Mouse (Mus musculus): ENCODE measurements around the gene Map4k1. TPM values are rescaled to one million over a fixed set of nuclear protein-coding genes. Genes with fewer than 3 reads are reported as not detected.

The Map4k1 gene
- polyA plus RNA-seq, 1 experiment: 58.8 TPM

GRCm38 (mm10) chr7:28950346-28951037, 31.4 kb upstream of the Map4k1 start:
- no peak overlapping the region for H3K4me3 ChIP-seq (ENCODE audit: control insufficient read depth, low read depth, low read length)
- H3K27ac ChIP-seq (ENCODE audit: control insufficient read depth, insufficient read depth, low read depth, low read length): no peak overlapping the region
- H3K36me3 ChIP-seq (ENCODE audit: control insufficient read depth, insufficient read depth, low read length): no peaks in the 10 kb centered on the region
- H3K4me1 ChIP-seq (ENCODE audit: control insufficient read depth, insufficient read depth, low read length): no peaks in the 10 kb centered on the region
- TF ChIP-seq CTCF (IDR thresholded peaks at IDR 0.05; ENCODE audit: control insufficient read depth, insufficient read depth, insufficient replicate concordance, low read depth, low read length) (no peak), POLR2A (IDR thresholded peaks at IDR 0.05; ENCODE audit: control insufficient read depth, low read depth, low read length) (no peak)
- no peaks in the 10 kb centered on the region for H3K27me3 ChIP-seq (ENCODE audit: control insufficient read depth, insufficient read depth, low read length)

DNA sequence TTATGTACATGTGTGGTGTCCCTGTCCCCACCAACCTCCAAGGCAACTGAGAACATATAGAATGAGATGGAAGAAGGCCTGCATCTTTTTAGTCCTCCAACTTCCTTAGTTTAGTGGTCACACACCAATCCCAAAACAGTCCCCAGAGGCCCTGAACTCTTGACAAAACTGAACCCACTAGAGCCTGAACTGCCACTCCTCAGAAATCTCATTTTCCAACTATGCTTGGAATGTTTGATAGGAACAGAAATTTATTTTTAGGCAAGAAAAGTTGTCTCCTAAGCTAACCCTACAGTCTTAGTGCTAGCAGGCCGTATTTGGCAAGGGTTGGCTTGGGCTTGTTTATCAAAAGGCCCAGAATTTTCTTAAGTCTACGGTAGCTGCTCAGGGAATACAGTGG, 30.1 kb upstream of the Map4k1 start:
- no peak overlapping the region for H3K4me3 ChIP-seq (ENCODE audit: control insufficient read depth, low read depth, low read length)
- H3K27me3 ChIP-seq (ENCODE audit: control insufficient read depth, insufficient read depth, low read length): no peaks in the 10 kb centered on the region
- no peak overlapping the region for H3K27ac ChIP-seq (ENCODE audit: control insufficient read depth, insufficient read depth, low read depth, low read length)
- no peaks in the 10 kb centered on the region for H3K4me1 ChIP-seq (ENCODE audit: control insufficient read depth, insufficient read depth, low read length)
- H3K36me3 ChIP-seq (ENCODE audit: control insufficient read depth, insufficient read depth, low read length): no peaks in the 10 kb centered on the region
- TF ChIP-seq POLR2A (IDR thresholded peaks at IDR 0.05; ENCODE audit: control insufficient read depth, low read depth, low read length): no peak

DNA sequence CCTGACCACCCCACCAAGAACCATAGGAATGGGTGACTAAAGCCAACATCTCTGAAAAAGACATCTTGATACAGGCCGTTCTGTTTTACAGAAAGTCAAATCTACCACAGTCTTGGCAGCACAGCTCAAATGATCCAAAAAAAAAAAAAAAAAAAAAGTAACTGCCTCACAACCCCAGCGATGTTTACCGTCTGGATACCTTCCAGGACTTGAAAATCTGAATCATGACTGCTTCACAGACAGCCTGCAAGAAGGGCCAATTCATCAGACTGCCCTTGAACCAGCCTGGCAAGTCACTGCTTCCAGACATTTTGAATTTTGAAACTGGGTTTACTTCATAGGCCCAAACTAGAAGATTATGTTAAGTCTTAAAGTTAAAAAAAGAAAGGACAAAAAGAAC, 29.1 kb upstream of the Map4k1 start:
- Histone ChIP-seq H3K4me1 (ENCODE audit: control insufficient read depth, insufficient read depth, low read length) (no peaks in the 10 kb centered on the region), H3K36me3 (ENCODE audit: control insufficient read depth, insufficient read depth, low read length) (no peaks in the 10 kb centered on the region), H3K27me3 (ENCODE audit: control insufficient read depth, insufficient read depth, low read length) (no peaks in the 10 kb centered on the region), H3K27ac (ENCODE audit: control insufficient read depth, insufficient read depth, low read depth, low read length) (no peak overlapping the region), H3K4me3 (ENCODE audit: control insufficient read depth, low read depth, low read length) (no peak overlapping the region)
- TF ChIP-seq POLR2A (IDR thresholded peaks at IDR 0.05; ENCODE audit: control insufficient read depth, low read depth, low read length) (no peak), CTCF (IDR thresholded peaks at IDR 0.05; ENCODE audit: control insufficient read depth, insufficient read depth, insufficient replicate concordance, low read depth, low read length) (no peak)

DNA sequence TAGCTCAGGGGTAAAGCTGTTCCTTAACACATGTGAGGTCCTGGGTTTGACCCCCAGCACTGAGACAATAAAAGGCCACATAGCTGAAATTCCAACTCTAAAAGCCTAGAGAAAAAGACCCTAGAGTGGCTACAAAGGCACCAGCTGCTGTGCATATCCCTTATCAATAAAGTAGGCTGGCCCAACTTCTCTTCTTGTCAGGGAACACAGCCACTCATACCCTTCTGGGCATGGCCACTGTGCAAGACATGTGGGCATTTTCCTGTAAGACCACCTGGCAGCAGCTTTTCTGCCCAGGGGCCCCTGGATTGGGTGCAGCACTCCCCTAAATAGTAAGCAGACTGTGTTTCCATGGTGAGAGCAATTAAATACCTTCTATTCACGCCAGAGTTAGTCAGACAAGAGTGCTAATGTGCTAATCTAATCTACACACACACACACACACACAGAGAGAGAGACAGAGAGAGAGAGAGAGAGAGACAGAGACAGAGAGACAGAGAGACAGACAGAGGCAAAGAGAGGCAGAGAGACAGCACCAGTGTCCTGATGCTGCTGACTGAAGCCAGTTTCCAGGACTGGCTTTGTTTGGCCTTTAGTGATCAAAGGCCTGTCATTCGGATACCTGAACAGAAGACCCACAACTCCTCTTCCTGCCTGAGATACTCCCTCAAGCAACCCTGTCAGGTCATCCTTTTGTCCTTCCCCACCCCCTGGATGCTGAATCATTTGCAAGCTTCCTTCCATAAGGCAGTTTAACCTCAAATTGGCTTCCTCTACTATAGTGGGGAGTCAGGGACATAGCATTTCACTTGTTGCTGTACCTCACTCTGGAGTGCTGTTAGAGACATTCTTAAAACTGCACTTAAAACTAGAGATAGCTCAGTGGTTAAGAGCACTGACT, 28.1 kb upstream of the Map4k1 start:
- Histone ChIP-seq H3K36me3 (ENCODE audit: control insufficient read depth, insufficient read depth, low read length) (no peaks in the 10 kb centered on the region), H3K4me3 (ENCODE audit: control insufficient read depth, low read depth, low read length) (no peak overlapping the region), H3K27me3 (ENCODE audit: control insufficient read depth, insufficient read depth, low read length) (no peaks in the 10 kb centered on the region), H3K4me1 (ENCODE audit: control insufficient read depth, insufficient read depth, low read length) (no peaks in the 10 kb centered on the region), H3K27ac (ENCODE audit: control insufficient read depth, insufficient read depth, low read depth, low read length) (no peak overlapping the region)
- no peak for TF ChIP-seq CTCF (IDR thresholded peaks at IDR 0.05; ENCODE audit: control insufficient read depth, insufficient read depth, insufficient replicate concordance, low read depth, low read length)
- TF ChIP-seq POLR2A (IDR thresholded peaks at IDR 0.05; ENCODE audit: control insufficient read depth, low read depth, low read length): no peak

DNA sequence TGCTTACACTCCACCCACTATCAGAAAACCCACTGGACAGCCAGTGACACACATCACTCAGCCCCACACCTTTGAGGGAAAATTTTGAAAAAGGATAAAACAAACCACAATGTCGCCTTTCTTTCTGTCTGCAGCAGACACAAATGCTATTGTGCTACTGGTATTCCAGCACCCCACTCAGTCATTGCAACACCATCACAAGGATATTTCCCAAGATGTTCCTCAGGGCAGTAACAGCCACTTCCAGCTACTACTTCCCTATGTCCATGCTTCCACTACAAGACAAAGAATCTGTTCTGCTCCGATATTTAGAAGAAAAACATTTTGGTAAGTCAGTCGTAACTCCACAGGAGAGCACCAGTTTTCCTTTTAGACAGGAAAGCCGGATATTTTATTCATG, 27.1 kb upstream of the Map4k1 start:
- Histone ChIP-seq H3K27me3 (ENCODE audit: control insufficient read depth, insufficient read depth, low read length) (no peaks in the 10 kb centered on the region), H3K36me3 (ENCODE audit: control insufficient read depth, insufficient read depth, low read length) (no peaks in the 10 kb centered on the region), H3K27ac (ENCODE audit: control insufficient read depth, insufficient read depth, low read depth, low read length) (no peak overlapping the region), H3K4me3 (ENCODE audit: control insufficient read depth, low read depth, low read length) (no peak overlapping the region), H3K4me1 (ENCODE audit: control insufficient read depth, insufficient read depth, low read length) (peaks cover 1% of the 10 kb centered on the region)
- TF ChIP-seq POLR2A (IDR thresholded peaks at IDR 0.05; ENCODE audit: control insufficient read depth, low read depth, low read length): no peak

GRCm38 (mm10) chr7:28955295-28955897, 26.5 kb upstream of the Map4k1 start:
- Histone ChIP-seq H3K27me3 (ENCODE audit: control insufficient read depth, insufficient read depth, low read length) (no peaks in the 10 kb centered on the region), H3K27ac (ENCODE audit: control insufficient read depth, insufficient read depth, low read depth, low read length) (no peak overlapping the region), H3K4me3 (ENCODE audit: control insufficient read depth, low read depth, low read length) (no peak overlapping the region), H3K36me3 (ENCODE audit: control insufficient read depth, insufficient read depth, low read length) (no peaks in the 10 kb centered on the region), H3K4me1 (ENCODE audit: control insufficient read depth, insufficient read depth, low read length) (peaks cover 4% of the 10 kb centered on the region)
- TF ChIP-seq POLR2A (IDR thresholded peaks at IDR 0.05; ENCODE audit: control insufficient read depth, low read depth, low read length) (no peak), CTCF (IDR thresholded peaks at IDR 0.05; ENCODE audit: control insufficient read depth, insufficient read depth, insufficient replicate concordance, low read depth, low read length) (no peak)

- TF ChIP-seq POLR2A (IDR thresholded peaks at IDR 0.05; ENCODE audit: control insufficient read depth, low read depth, low read length) (no peak), CTCF (IDR thresholded peaks at IDR 0.05; ENCODE audit: control insufficient read depth, insufficient read depth, insufficient replicate concordance, low read depth, low read length) (no peak)
- Histone ChIP-seq H3K27me3 (ENCODE audit: control insufficient read depth, insufficient read depth, low read length) (no peaks in the 10 kb centered on the region), H3K4me3 (ENCODE audit: control insufficient read depth, low read depth, low read length) (no peak overlapping the region), H3K4me1 (ENCODE audit: control insufficient read depth, insufficient read depth, low read length) (peaks cover 7% of the 10 kb centered on the region), H3K36me3 (ENCODE audit: control insufficient read depth, insufficient read depth, low read length) (no peaks in the 10 kb centered on the region), H3K27ac (ENCODE audit: control insufficient read depth, insufficient read depth, low read depth, low read length) (no peak overlapping the region)
Observed at GRCm38 (mm10) chr7:28956270-28956669, 25.6 kb upstream of the Map4k1 start.

Measured in testis, adult 2 months (tissue).